Mouse (Mus musculus) spleen, postnatal 4 days (tissue): ENCODE results near the gene Phlpp1.

Experiments used
- DNase-seq, 2 experiments: peaks; one replicate each; pipeline ENCODE4 v3.0.0; 2022; ENCODE audit warnings: low spot score in 2 of 2

Gene Phlpp1

DNA sequence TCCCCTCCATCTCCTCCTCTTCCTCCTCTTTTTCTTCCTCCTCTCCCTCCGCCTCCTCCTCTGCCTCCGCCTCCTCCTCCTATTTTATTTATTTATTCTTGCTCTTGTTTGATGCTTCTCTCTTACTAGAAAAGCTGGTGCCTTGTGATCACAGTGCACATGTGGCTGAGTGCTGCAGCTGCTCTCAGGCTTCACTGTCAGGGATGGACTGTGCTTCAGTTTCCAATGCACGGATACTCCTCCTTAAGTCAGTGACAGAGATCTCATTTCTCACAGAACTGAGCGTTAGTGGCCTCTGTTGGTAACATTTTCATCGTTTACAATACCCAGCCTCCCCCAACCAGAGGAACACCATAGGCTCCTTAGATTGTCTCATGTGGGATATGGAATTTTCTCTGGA lies 215.0 kb downstream of the Phlpp1 start:
- DNase-seq, result no peak

DNA sequence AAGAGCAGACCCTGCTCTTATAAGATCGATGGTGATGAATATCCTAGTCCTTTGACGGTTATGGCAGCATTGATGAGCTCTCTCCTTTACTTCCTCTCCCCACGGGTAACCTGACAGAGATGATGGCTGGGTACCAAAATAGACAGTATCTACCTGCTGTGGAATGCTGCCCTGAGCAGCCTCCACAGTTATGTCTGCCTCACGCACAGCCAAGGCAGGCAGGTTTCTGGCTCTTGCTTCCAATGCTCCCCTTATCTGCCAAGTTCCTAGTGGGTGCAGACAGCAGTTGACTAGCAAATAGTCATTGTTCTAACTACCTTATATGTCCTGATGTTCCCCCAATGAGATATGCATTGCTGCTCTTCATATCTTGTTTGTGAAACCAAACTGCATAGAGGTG lies 215.7 kb downstream of the Phlpp1 start:
- DNase-seq, result no peak

DNA sequence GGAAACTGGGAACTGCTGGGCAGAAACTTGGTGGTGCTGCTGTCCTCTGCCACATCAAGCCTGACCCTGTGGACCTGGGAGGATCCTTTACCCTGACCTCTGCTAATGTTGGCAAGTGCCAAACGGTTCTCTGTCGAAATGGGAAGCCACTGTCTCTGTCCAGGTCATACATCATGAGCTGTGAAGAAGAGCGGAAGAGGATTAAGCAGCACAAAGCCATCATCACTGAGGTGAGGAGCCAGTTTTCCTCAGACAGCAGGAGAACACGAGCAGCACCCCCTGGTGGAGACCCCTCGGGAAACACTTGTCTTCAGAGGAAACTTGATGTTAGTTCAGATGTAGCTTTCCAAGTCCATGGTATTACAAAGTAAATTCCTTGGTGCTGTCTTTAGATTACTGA lies 218.1 kb downstream of the Phlpp1 start:
- peak; percentile 30 to 70 for DNase-seq

DNA sequence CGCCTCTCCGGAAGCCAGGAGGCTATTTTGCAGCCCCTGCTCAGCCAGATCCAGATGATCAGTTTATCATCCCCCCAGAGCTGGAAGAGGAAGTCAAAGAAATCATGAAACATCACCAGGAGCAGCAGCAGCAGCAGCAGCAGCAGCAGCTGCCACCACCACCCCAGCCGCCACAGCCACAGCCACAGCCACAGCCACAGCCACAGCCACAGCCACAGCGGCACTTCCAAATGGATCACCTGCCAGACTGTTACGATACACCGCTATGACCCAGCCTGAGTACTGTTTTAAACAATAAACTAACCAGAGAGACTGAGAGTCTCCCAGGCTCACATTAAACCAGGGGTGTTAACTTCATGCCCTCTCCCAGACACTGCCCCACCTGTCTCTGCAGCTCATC lies 221.5 kb downstream of the Phlpp1 start:
- no peak for DNase-seq

DNA sequence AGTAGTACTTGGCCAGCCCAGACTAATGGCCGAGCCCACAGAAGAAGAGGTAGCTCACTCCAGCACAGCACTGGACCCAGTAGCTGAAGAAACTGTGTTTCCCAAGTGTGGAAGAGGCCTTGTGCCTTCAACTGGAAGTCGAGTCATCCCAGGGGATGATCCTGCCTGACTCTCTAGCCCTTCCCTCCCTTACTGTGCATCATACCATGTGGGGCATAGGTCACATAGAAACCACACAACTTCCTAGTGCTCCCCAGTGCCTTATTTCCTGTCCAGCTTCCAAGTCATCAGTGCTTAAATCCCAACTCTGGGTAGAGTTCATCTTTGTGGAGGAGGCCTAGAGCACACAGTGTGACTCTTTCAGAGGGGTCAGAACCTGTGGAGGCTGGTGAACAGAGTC lies 223.1 kb downstream of the Phlpp1 start:
- DNase-seq, result no peak

DNA sequence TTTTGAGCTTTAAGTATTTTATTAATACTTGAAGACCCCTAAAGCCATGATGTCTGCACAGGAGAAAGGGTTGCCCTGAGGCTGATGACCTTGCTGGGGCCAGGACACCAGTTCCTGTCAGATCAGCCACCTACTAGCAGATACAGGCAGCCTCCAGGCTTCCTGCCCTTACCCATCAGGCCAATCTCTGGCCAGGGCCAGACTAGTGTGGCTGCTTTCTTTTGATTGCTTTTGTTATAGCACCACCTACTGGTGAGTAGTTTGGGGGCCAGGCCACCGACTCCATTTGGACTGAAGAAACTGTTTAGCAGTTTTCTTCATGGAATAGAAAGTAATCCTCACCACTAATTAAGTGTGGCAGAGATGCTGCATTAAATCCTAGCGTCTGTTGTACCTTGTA lies 223.9 kb downstream of the Phlpp1 start:
- peak; percentile 48 to 73 for DNase-seq

DNA sequence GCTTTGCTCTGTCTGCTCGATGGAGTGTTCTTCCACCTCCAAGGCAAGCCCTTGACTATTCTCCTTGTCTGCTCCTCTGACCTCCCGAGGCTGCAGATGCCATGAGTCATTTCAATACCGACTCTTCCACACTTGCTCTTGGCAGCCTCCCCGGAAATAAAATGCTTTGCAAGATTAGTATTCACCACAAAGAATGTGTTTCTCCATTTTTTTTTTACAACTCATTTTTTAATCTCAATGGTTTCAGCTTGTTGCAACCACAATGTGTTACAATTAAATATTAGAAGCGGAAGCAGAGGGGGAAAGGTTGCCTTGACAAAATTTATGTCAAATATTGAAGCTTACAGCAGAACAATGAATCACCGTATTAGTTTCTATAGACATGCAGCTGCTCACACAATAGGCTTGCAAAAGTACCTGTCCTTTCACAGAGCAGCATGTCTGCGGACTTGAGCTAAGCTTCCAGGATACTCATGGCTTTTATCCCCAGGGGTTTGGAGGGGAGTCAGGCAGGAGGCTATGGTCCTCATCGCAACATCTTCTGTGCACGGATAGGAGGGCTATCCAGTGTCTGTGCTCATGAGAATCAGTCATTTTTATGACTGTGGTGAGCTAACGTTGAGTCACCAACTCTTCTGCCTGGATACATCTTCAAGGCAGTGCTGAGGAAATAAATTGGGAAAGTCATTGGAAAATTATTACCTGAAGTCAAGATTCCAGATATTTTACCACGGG lies 229.5 kb downstream of the Phlpp1 start:
- no peak for DNase-seq

DNA sequence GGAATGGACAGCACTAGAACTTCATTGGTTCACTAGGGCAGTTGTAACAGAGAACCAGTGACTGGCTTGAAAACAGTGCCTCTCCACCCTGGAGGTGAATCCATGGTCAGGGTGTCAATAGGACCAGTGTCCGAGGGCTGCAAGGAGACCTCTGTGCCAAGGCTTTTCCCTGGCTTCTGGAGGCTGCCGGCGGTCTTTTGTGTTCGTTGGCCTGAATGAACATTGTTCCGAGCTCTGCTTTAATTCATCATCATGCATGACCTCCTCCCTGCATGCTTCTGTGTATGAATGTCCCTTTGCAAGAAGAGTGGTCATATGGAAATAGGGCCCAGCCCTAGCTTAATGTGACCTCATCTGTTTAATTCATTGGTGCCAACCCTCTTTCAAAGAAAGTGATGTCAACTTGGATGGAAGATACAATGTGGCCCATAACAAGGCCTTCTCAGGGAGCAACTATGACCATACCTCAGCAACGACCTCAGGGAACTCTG lies 231.5 kb downstream of the Phlpp1 start:
- peak in 1 of 2 experiments; percentile 52 for DNase-seq

DNA sequence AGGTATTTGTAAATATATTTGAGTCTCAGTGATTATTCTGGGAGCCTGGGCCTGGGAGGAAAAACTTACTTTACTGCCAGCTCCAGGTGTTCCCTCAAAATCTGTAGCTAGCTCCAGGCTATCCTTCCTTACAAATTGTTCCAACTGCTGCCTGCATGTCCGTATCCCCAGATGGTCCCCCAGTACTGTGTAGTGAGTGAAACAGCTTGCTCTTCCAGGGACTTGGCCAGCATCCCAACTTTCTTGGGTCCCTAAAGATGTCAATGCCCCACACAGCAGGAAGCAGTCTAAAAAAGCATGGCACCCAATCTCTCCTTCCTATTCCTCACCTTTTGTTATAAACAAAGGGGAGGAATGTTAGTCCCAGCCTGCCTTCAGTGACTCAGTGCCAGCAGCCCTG lies 235.3 kb downstream of the Phlpp1 start:
- no peak for DNase-seq

DNA sequence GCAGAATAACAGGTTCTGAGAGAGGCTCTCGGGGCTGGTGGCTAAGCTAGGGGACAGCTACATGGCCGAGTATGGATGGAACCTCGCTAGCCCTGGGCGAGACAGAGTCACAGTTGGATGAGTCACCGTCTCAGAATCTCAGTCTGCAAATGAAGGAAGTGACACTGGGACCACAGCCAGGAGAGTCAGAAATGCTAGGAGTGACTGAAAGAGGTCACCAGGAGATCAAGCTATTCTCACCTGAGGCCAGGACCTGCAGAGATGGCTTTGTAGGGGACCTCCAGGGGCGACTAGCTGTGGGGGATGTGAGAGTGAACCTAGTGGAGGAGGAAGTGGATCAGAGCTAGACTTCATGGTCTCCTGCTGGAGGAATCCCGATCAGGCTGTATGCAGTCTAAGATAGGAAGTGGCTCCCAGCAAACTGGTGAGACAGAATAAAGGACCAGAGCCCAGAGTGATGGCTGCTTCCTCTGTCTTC lies 236.4 kb downstream of the Phlpp1 start:
- peak in 1 of 2 experiments; percentile 51 for DNase-seq

DNA sequence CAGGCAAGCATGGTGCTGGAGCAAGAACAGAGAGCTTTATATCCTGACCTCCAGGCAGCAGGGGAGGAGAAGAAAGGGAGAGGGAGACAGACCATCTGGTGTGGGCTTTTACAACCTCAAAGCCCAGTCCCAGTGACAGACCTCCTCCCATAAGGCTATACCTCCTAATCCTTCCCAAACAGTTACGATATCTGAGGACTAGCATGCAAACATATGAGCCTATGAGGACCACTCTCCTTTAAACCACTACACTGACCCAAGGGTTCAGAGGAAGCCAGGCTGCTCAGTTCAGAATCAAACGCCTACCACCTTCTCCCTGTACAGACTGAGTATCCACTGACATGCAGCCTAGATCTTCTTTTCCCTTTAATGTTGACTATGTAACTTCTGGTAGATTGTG lies 239.3 kb downstream of the Phlpp1 start:
- DNase-seq, result peak in 1 of 2 experiments; percentile 15

DNA sequence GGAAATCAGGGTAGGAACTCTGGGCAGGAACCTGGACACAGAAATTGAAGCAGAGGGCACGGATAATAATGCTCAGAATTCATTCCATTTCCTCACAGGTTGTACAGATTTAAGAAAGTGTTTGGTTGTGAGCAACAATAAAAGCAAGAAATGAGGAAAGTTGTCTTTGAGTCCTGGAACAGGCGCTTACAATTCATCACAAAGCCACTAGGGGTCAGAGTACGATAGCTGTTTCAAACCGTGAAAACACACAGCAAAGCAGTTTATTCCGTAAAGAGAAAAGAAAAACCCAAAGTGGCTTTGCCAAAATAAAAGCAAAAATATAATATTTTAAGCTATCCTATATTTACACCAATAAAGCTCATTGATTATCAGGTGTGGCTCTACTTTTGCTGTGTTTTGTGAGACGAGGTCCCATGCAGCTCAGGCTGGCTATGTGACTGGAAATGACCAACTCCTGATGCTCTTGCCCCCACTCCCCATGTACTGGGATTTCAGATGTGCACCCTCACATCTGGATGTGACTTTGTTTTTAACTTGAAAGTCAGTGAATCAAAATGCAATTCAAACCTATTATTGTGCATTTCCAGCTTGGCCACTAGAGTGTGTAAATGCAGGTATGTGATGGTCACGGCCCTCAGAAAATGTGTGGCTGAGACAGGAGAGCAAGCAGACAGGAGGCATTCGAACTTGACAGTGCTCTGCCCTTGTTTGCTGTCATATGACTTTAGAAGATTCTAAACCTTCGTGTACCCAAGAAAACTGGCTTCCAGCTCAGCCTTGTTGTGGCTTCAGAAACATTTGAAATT lies 253.8 kb downstream of the Phlpp1 start:
- no peak for DNase-seq

DNA sequence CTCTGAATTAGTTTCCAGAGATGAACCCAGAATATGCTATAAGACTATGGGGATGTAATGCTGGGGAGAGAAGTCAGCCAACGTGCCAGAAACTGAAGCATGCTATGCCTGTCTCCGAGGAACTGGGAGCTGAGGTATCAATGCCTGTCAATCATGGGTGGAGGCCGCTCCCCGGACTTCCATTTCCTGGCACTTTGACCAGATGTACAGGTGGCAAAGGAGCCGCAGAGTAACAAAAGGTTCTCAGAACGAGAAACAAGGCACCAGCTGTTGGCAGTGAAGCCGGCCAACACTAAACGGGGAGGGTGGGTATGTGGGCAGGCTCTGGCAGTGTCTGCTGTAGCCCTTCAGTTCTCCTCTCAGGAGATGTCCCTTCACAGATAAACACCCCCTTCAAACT lies 256.6 kb downstream of the Phlpp1 start:
- DNase-seq, result no peak

DNA sequence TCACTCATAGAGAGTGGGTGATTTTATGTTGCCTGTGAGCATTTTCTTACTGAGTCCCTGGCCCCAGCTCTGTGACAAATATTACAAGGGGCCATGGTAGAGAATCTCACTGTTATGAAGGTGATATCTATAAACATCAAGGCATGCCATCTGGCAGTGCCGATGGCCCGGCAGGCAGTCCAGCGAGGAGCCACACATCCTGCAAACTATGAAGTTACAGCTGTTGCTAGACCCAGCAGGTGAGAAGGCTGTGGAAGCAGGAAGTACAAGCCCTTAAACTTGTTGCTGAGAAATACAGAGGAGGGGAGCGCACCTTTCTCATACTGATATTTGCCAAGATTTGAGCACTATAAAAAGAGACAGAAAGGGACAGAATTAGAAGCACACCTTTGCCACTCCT lies 257.0 kb downstream of the Phlpp1 start:
- DNase-seq, result no peak

DNA sequence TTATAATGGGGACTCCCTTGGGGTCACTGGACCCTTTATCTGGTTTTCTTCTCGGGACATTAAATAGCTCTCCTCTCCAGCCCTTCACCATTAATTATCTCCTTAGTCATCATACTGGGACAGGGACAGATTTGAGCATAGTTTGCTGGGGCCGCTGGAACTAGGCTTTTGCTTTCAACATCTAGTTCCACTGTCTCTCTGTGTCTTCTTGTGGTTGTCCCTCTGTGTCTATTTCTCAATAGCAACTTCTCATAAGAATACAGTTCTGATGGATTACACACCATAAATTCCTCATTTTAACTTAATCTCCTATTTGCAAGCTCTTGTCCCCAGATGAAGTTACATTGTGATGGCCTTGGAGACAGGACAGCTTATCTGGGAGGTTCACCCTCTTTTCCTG lies 262.0 kb downstream of the Phlpp1 start:
- no peak for DNase-seq
